Mouse (Mus musculus): Measurements from ENCODE around the gene Tob2.
A peak's percentile ranks its signal among the peaks of the same experiment; 100 is the strongest.

Gene Tob2

DNA sequence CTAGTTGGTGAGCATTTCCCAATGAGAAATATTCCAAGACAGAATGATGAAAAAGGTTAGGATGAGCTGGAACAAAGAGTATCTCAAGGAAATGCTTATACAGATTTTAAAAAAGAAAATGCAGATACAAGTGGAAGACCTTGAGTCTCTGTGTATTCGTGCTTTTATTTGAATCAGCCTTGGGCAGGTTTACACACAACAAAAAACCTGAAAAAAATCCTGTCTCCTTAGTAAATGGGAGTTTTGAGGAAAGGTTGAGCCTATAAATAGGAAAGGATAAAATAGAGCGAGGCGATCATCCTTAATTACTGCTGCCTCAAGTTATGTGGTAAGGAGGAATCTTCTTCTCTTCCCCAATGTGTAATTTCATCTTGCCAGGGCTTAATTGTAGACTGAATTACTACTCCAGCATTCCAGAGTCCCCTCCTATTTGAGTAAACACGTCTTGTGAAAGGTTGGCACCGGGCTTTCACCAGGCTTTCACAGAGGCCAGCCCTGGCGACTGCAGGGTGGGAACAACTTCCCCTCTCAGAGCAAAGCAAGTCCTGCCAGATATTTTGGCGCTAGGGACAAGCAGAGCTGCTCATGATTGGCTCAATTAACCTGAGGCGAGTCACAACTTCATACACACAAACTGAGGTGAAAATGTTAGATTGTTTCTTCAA lies 2.0 kb upstream of the Tob2 start:
- DNase-seq (ENCODE audit: low spot score): peak; percentile 64

DNA sequence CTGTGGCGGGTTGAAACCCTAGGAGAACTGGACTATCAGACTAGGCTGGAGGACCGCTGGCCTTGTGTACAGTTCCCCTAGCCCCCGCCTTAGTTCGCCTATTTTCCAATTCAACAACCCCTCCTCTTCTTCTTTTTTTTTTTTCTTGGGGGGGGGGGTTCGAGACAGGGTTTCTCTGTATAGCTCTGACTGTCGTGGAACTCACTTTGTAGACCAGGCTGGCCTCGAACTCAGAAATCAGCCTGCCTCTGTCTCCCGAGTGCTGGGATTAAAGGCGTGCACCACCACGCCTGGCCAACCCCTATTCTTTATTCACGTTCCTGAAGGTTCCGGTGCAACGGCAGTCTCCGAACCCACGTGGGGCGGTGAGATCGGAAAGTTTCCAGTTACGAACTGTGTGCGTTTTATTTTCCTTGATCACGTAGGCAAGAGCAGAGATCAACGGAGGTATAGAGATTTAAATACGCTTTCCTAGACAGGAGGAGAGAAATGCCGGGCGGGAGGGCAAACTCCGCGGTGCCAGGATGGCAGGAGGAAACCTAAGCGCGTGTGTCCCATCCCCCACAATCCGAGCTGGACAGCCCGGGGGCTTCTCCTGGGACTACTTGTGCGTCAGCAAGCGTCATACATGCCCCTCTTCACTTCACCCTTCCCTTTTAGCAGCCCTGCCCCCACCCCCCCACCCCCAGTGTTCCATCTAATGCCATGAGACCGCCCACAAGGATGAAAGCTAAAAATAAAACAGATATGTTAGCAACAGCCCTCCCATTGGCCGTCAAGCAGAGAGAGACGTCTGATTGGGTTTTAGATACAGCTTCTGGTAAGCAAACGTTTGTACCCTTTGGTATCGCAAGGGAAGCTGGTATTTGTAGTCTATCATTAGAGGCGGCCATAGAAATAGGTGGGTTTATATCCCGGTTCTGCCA lies 997 bp upstream of the Tob2 start:
- DNase-seq (ENCODE audit: low spot score): peak; percentile 98

DNA sequence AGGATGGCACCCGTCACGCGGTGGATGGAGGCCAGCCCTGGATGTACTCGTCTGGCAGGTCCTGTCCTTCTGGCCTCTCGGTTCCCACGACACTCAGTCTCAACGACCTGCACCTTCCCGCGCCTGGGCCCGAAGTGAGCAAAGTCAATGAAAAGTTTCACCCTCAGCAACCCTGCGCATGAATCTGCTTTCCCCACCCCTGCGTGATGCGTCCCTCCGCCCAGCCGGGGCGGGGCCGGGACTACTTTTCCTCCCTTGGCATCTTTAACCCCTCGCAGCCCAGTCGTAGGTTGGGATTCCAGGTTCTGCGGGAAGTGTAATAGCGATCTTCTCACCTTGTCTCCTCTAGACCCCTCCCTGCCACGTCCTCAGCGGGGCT lies 469 bp downstream of the Tob2 start:
- DNase-seq (ENCODE audit: low spot score): peak; percentile 97

DNA sequence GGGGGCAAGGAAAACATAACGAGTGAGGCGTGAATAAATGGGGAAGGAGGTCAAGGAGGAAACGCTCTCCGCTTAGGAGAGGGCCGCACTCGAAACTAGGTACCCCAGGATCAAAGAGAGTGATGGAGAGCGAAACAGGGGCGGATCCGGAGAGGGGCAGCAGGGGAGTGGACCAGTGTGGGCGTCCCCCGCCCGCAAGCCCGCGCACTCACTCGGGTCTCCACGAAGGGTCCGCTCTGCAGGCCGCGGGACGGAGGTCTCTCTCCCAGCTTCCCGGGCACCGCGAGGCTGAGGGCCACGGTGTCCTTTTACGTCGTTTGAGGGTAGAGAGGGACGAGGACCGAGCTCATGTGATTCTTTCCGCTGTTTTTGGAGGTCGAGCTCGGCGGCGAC lies 876 bp downstream of the Tob2 start:
- no peak for DNase-seq (ENCODE audit: low spot score)

DNA sequence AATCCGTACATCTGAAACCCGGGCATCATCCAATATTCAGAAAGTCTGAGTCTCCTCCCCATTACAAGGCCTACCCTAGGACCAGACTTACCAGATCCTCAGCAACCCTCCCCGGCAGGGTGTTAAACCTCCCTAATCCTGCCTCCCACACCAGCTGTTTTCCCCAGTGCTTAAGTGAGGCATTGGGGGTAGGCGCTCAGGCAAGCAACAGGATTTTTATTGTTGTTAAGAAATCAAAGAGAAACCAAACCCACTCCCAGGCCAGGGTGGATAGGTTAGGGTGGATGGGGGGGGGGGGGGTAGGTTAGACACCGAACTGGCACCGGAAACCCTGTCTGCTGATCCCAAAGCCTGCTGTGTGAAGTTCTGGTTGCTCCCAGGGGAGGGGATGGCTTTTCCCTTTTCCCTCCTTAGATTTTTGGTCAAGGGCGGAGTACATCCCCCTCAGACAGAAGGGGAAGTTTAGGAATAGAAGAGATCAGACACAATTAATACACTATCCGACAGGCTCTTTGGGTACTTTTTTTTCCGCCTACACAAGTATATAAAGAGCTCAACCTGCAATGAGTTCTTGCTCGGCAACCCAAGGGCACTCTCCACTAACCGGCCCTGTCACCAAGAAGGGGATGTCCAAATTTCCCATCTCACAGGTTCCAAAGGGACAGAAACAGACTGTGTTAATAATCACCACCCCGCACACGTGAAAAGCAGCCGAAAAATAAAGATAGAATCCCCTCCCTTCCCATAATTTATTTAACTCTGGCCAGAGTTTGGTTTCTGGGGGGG lies 1.5 kb downstream of the Tob2 start:
- DNase-seq (ENCODE audit: low spot score): peak; percentile 64

DNA sequence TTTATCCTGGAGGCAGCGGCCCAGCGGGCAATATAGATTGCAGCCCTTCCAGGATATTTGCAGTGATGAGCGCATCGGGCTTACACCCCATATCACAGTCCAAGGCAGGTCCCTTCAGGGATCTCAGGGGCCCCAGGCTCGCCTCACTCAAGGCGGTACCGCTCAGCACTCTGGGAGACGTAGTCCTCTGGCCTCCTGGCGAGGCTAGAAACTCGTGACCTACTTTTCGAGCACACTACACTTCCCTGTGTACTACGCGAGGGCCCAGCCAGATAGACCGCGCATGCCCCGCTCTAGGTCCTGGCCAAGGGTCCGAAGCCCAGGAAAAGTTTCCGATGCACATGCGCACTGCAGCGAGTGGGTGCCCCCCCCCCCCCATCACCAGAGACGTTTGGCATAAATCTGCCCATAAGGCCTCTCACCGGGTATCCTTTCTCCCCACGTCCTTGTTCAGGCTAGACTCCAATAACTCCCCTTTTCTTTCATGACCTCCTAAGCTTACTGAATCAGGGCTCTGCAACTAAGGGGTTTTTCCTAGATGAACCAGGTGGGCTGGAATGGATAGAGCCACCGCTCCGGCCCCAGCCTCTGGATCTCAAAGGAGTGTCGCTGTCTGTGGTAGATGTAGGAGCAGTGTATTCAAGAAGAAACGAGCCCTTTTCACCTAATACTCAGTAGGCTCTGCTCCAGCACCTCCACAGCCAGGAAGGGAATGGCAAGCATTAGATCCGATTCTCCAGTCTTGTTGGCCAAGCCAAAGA lies 2.4 kb downstream of the Tob2 start:
- peak; percentile 96 for DNase-seq (ENCODE audit: low spot score)

DNA sequence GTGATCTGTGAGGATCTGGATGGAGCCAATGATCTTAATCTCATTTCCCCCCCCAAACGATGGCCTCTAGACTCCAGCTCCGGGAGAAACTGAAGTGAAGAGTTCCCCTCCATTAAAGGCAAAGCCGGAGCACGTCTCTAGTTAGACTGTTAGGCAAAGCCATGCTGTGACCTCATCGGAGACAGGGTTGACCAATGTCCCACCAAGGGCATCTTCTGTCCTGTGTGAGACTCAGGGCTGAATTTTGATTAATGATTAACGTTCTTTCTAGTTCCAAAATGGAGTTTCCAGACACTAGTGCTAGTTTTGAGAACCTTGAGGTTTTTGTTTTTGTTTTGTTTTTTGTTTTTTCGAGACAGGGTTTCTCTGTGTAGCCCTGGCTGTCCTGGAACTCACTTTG lies 5.5 kb downstream of the Tob2 start:
- no peak for DNase-seq (ENCODE audit: low spot score)

DNA sequence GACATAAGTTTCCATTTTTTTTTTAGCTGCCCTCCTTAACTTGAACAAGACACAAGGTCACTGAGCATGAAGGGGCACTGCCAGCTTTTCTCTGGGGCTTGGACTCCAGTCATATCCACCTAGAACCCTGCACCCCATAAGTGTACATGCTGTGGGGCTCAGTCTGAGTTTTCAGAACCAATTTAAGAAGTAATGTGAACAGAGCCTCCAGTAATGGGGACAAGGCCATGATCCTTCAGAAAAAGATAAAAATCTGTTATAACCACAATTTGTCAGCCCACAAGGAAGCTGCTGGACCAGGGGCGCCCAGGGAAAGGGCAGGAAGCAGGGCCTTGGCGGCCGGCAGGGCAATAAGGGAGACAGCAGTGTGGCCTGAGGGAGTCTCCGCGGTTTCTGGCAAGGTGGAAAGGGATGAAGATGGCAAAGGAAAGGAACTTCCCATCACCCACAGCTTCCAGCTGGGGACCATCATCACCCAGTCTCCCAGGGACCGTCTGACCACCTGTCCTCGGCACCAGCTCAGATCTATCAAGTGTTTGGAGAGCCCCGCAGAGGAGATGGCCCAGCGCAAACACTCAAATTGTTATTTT lies 6.1 kb downstream of the Tob2 start:
- DNase-seq (ENCODE audit: low spot score): no peak

DNA sequence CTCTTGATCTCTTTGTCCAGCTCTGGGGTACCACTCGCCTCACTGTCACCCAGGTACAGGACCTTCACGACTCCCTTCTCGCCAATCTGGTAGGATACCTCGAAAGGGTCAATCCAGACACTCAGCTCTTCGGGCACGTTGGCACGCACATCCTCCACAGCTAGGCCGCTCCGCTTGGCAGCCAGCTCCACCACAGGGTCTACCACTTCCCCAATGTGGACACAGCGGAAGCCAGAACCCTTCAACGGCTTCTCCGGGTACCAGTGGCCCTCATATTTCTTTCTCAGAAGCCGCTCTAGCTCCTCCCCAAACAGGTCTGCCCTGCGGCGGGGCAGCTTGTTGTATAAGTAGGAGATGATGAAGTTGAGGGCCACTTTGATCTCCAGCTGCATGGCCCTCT lies 7.2 kb downstream of the Tob2 start:
- no peak for DNase-seq (ENCODE audit: low spot score)

DNA sequence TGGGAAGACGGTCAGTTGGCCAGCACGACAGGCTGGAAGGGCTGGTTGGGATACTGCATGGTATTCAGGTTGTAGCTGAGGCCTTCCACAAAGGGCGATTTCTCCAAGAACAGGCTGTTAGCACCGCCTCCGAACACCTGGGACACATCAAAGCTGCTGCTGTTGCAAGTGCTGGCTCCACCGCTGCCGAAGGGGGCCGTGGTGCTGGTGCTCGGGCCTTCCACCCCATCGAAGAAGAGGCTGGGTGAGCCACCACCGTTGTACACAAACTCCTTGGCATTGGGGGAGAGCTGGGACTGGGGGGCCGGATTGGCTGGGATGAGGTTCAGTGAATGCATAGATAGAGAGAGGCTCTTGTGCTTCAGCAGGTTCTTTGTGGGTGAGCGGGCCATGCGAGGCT lies 7.9 kb downstream of the Tob2 start:
- no peak for DNase-seq (ENCODE audit: low spot score)

DNA sequence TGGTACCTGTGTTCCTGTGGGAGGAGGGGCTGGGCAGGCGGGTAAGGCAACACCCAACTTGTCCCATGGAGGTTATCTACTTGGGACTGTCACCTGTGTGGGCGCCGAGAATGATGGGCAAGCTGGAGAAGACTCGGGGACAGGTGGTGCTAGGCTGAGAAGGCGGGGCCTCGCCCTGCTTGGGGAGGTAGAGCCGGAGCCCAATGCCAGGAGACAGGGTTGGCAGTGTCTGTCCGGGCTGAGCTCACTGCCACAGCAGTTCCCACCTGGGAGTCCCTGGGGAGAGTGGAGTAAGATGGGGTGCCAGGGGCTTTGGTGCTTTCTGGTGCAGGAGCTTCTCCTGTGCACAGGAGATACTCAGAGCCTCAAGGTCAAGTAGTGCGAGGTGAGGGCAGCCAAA lies 9.5 kb downstream of the Tob2 start:
- no peak for DNase-seq (ENCODE audit: low spot score)

DNA sequence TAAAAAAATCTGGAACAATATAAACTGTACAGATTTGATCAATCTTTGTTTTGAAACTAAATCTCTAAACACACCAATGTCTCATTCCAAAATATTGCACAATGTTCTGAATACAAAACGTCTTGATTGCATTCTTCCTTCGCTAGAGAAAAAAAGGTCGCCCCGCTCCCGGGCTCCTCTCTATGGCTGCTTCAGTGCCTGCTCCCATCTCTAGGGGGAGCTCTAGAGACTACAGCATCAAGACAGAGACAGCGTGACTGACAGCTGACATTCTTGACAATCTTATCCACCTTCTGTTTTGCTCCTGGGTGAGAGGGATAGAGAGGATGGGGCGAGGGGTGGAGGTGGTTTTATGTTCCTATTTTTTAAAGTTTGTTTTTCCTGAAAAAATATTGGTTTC lies 10.3 kb downstream of the Tob2 start:
- DNase-seq (ENCODE audit: low spot score): peak; percentile 82

DNA sequence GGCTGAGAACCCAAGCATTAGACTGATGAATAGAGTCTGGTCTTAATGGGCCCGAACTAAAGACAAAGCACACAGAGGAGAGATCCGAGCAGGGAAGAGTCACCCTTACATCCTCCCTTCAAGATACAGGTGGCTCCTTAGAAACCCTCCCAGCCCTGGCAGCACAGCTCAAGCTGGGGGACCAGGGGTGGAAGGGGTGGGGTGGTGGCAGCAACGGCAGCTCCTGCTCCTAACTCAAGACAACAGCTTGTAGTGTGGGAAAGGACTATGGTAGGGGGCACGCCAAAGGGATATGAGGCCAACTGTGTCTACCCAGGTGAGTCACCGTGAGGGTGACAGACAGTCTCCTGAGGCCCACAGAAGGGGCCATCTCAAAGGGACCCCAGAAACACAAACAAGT lies 10.7 kb downstream of the Tob2 start:
- DNase-seq (ENCODE audit: low spot score): no peak

DNA sequence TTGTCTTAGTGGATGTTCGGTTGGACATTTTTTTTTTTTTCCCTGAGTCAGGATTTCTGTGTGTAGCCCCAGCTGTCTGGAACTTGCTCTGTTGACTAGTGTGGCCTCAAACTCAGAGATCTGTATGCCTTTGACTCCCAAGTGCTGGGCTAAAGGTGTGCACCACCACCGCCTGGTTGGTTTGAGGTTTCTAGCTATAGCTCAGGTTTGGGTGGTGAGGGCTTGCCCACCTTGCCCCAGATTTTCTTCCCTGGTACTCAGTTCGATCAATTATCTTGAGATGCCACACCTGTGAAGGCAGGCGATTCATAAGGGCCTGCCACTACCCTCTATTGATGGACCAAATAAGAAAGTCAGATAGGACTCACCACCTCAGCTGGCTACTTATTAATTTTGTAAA lies 11.4 kb downstream of the Tob2 start:
- no peak for DNase-seq (ENCODE audit: low spot score)

DNA sequence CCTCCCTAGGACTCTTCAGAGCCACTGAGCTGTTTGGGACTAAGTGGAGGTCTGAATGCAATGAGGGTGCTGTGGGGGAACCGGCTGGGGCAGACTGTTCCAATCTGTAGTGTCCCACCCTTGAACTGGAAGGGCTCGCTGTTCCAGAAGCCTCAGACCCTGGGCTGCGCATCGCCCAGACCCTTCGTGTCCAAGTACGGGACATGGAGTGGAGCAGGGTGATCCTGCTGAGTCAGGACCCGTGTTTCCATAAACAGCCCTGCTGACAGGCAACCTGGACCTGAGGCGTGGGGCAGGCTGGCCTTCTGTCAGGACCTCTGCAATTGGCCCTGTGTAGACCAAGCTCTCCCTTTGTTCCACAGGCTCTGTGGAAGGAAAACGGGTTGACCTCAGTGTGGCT lies 11.8 kb downstream of the Tob2 start:
- DNase-seq (ENCODE audit: low spot score): no peak

DNA sequence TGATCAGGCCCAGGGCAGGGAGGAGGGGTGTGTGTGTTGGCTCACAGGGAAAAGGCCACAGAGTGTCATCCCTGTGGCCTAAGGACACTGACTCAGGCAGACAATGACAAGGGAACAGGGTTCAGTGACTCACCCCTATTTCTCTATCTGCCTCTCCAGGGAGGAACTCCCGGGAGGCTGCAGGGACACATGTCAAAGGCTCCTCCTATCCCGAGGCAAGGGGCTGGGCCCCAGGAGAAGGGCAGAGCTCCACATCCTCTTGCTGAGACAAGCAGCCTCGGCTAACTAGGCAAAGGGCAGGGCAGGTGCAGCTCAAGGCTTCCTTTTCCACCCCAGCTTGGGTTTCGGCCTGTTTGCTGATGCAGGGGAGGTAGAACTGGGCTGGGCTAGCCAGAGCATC lies 12.9 kb downstream of the Tob2 start:
- DNase-seq (ENCODE audit: low spot score): peak; percentile 92

DNA sequence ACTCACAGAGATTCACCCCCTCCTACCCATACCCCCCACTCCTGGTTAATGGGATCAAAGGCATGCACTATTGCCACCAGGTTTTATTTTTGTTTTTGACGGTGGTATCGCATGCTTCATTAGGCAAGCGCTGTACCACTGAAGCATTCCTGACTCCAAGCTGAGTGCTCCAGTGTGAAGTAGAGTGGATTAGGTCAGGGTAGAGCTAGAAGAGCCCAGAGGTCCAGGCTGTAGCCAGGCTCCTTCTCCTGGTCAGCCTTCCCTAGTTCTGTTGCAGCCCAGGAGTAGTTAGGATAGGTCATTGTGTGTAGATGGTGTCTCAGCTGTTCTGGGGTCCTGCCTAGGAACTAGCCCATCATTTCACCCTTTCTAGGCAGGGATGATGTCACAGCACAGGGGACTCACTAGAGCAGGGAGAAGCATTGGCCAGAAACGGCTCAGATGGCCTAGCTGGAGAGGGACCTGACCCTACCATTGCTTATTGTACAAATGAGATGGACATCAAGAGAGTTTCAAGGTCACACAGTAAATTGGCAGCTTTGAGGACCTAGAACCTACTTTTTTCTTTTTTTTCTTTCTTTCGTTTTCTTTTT lies 13.5 kb downstream of the Tob2 start:
- DNase-seq (ENCODE audit: low spot score): no peak

DNA sequence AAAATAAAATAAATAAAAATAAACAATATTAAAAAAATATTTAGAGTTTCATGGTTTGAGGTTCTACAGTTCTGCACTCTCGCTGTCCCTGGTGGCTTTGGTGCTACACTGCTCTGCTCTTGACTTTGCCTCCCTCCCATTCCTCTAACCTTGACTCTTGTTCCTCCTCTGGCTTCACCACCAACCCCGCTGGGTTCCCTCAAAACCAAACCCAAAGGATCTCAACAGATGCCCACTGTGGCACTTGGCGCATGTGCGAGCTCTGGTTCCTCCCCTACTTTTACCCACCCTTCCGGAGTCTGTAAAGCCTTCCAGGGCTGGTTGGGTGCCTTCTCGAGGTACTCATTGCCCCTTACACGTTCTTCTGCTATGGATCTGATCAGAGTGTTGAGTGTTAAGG lies 16.3 kb downstream of the Tob2 start:
- no peak for DNase-seq (ENCODE audit: low spot score)

DNA sequence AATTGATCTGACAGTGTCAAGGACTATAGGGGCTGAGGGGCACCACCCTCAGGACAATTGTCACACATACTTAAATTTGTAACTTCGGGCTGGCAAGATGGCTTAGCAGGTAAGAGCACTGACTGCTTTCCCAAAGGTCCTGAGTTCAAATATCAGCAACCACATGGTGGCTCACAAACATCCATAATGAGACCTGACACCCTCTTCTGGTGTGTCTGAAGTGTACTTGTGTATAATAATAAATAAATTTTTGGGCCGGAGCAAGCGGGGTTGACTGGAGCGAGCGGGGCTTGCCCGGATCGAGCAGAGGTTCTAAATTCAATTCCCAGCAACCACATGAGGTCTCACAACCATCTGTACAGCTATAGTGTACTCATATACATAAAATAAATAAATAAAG lies 18.3 kb downstream of the Tob2 start:
- DNase-seq (ENCODE audit: low spot score): no peak

DNA sequence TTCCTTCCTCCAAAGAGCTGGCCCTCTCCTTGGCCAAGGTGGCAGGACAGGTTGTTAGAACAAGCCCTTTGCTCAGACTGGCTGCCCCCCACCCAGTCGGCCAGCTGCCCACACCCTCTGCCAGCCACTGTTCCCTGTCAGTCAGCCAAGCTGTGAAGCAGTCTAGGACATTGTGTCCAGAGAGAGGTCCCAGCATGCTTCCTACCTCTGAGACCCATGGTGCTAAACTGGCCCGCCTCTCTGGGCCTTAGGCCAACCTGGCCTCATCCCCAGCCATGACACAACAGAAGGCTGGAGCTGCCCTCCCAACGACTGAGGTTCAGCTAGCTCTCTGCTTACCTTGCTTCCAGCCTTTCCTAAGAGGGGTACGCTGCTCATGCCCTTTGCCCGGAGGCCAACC lies 19.0 kb downstream of the Tob2 start:
- peak; percentile 90 for DNase-seq (ENCODE audit: low spot score)

DNA sequence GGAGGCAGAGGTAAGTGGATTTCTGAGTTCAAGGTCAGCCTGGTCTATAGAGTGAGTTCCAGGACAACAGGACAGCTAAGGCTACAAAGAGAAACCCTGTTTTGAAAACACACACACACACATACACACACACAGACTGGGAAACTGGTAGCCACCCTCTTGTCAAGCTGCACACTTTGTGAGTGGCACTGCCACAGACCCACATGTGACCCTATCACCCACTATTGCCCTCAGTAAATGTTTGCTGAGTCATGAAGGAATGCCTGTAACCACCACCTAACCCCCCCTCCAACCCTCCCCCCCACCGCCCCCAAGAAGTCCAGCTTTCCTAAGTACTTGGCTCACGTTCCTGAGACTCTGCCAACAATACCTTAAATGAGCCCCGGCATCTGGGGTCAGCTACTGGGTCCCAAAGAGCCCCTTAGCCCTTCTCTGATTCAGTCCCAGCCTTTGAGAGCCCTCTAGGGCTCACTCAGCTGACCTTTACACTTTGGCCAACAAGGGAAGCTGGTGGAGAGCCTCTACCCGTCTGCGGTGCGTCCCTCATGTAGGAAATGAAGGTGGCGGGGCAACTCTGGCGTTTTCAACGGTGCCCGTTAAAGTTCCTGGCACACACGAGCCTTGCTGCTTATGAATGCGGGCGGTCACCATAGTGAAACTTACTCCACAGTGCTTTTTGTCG lies 19.9 kb downstream of the Tob2 start:
- no peak for DNase-seq (ENCODE audit: low spot score)
